Mouse (Mus musculus) heart, embryonic 16.5 days (tissue): Measurements from ENCODE around the gene Fkrp. TPM values are rescaled to one million over a fixed set of nuclear protein-coding genes. Genes with fewer than 3 reads are reported as not detected.
A peak's percentile ranks its signal among the peaks of the same experiment; 100 is the strongest.

Experiments used
- ATAC-seq: fragments of 200-750 bp; cut with Nextera tagmentation; replicated peaks from 2 replicates; pipeline ENCODE4 v1.8.0; 2017; ENCODE audit warnings: moderate number of reproducible peaks; ENCODE audit not compliant: insufficient read depth, low FRiP score; ENCODE audit errors: extremely low read depth
- H3K27ac ChIP-seq: fragments of 300-500 bp; sonication (generic); 2 replicates; pipeline ENCODE4 v1.5.1; 2014; ENCODE audit warnings: mild to moderate bottlenecking, low read length, control low read depth, moderate library complexity
- H3K27me3 ChIP-seq: fragments of 300-500 bp; sonication (generic); 2 replicates; pipeline ENCODE4 v1.6.1; 2014; ENCODE audit warnings: low read length, mixed read lengths; ENCODE audit not compliant: control insufficient read depth, insufficient read depth
- H3K36me3 ChIP-seq: fragments of 300-500 bp; sonication (generic); 2 replicates; pipeline ENCODE4 v1.6.1; 2014; ENCODE audit not compliant: control insufficient read depth, insufficient read depth
- H3K4me1 ChIP-seq: fragments of 300-500 bp; sonication (generic); 2 replicates; pipeline ENCODE4 v1.6.1; 2014; ENCODE audit warnings: low read length, mixed read lengths; ENCODE audit not compliant: control insufficient read depth, insufficient read depth
- H3K4me2 ChIP-seq: fragments of 300-500 bp; sonication (generic); 2 replicates; pipeline ENCODE4 v1.6.1; 2014; ENCODE audit warnings: low read depth, mild to moderate bottlenecking, control low read depth, low read length
- H3K4me3 ChIP-seq: fragments of 300-500 bp; sonication (generic); 2 replicates; pipeline ENCODE4 v1.5.1; 2014; ENCODE audit warnings: mild to moderate bottlenecking, control low read depth, low read length
- H3K9ac ChIP-seq: fragments of 300-500 bp; sonication (generic); 2 replicates; pipeline ENCODE4 v1.6.1; 2014; ENCODE audit warnings: low read length, control low read depth
- H3K9me3 ChIP-seq: fragments of 300-500 bp; sonication (generic); replicated peaks from 2 replicates; pipeline ENCODE4 v1.6.1; 2016; ENCODE audit warnings: low read length; ENCODE audit not compliant: control insufficient read depth
- WGBS: fragments of 180-500 bp; shearing (Covaris S2); extraction: QIAGEN DNeasy Blood & Tissue Kit; methylation state at CpG from one replicate; pipeline ENCODE4 v1.1.7; 2014; 5-methylcytosine and 5-hydroxymethylcytosine counted together
- polyA plus RNA-seq: library from polyadenylated mRNA; unstranded; fragments of >200 nt; fragmentation: Nextera tagmentation; extraction: Ambion mirVana; gene quantifications from 2 replicates; pipeline ENCODE4 v1.2.1, GENCODE M21; 2015

Gene Fkrp
- polyA plus RNA-seq, 1 experiment from 2014 or later: 33.0 TPM

- 38% methylated on average over 17 of the region's 17 CpGs for whole genome bisulfite sequencing
- peak; percentile 54; the same call in 1 of the 2 replicates for ATAC-seq
- H3K9me3 ChIP-seq: no peaks in the 10 kb centered on the region
These were observed 32.6 kb downstream of the Fkrp start for GRCm38 (mm10) chr7:16783758-16784415.

DNA sequence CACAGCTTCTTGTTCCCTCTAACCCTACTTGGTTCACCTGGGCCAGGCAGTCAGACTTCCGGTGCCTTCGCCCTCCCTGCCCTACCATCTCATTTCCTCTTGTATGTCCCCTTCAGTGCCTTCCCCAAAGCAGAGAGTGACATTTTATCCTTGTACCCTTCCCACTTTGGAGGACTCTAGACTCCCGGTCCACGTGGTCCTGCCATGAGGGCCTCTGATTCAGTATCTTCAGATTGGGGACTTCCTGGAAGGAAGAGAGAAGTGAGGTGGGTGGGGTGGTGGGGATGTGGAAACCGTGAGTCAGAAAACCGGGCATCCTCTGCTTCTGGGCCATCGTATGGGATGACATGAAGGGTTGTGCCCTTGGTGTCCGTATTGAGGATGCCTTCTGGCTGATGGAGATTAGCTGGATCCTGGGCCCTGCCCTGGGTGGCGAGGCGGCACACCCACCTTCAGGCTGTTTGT is 33.3 kb downstream of the Fkrp start:
- H3K36me3 ChIP-seq: 0 out of 2 replicates have a peak, but pooled peaks cover 3% of the 10 kb centered on the region
- H3K27me3 ChIP-seq: no peaks in the 10 kb centered on the region
- H3K4me3 ChIP-seq: peak overlapping the region; percentile 88
- H3K9ac ChIP-seq: peak overlapping the region; percentile 86
- no peak for ATAC-seq
- peak overlapping the region; percentile 98 for H3K4me2 ChIP-seq
- WGBS: 32% methylated on average over 10 of the region's 10 CpGs
- peak overlapping the region; percentile 62 for H3K27ac ChIP-seq
- peaks cover 24% of the 10 kb centered on the region for H3K4me1 ChIP-seq
- no peaks in the 10 kb centered on the region for H3K9me3 ChIP-seq

More at GRCm38 (mm10) chr7:16783758-16784415, 32.6 kb downstream of the Fkrp start:
- H3K36me3 ChIP-seq: 0 out of 2 replicates have a peak, but pooled peaks cover 3% of the 10 kb centered on the region
- H3K4me3 ChIP-seq: peak overlapping the region; percentile 88
- peak overlapping the region; percentile 62 for H3K27ac ChIP-seq
- peaks cover 24% of the 10 kb centered on the region for H3K4me1 ChIP-seq
- peak overlapping the region; percentile 98 for H3K4me2 ChIP-seq
- H3K9ac ChIP-seq: peak overlapping the region; percentile 86
- H3K27me3 ChIP-seq: no peaks in the 10 kb centered on the region

DNA sequence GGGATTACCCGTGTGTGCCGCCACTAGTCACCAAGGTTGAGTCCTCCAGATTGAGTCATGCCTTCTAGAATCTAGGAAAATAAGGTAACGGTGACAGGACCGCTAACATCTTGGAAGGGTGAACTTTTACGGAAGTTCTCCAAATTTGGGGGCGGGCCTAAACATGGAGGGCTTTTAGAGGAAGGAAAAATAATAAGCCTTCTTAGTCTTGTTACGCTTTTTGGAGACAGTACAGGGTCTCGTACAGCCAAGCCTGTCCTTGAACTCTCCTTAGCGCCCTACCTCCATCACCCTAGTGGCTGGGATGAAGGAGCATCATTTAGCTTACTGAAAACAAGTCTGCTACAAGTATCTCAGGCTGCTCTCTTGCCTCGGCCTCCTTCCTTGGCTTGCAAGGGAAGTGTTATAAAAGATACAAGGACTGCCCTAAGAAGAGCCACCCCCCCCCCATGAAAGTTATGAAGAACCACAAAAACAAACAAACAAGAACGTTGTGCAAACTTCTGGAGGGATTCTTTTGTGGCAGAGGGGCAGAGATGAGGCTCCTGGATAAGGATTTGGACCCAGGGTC is 33.9 kb downstream of the Fkrp start:
- Histone ChIP-seq H3K27ac (peak overlapping the region; percentile 62), H3K4me1 (peaks cover 24% of the 10 kb centered on the region)
- 8% methylated on average over 11 of the region's 11 CpGs for WGBS

GRCm38 (mm10) chr7:16781816-16782554 is 34.5 kb downstream of the Fkrp start:
- peak overlapping the region; percentile 86 for H3K9ac ChIP-seq
- H3K9me3 ChIP-seq: no peaks in the 10 kb centered on the region
- under 1% methylated on average over 60 of the region's 60 CpGs for WGBS
- H3K4me2 ChIP-seq: peak overlapping the region; percentile 98
- 0 out of 2 replicates have a peak, but pooled peaks cover 3% of the 10 kb centered on the region for H3K36me3 ChIP-seq
- peak overlapping the region; percentile 59 for H3K27ac ChIP-seq
- H3K4me3 ChIP-seq: peak overlapping the region; percentile 88
- no peaks in the 10 kb centered on the region for H3K27me3 ChIP-seq
- peaks cover 24% of the 10 kb centered on the region for H3K4me1 ChIP-seq
- ATAC-seq: peak; percentile 4; the same call in 1 of the 2 replicates

More for the DNA sequence above, 33.9 kb downstream of the Fkrp start:
- H3K36me3 ChIP-seq: 0 out of 2 replicates have a peak, but pooled peaks cover 3% of the 10 kb centered on the region
- H3K27me3 ChIP-seq: no peaks in the 10 kb centered on the region
- peak overlapping the region; percentile 88 for H3K4me3 ChIP-seq
- no peaks in the 10 kb centered on the region for H3K9me3 ChIP-seq
- peak overlapping the region; percentile 86 for H3K9ac ChIP-seq
- ATAC-seq: no peak
- peak overlapping the region; percentile 98 for H3K4me2 ChIP-seq

DNA sequence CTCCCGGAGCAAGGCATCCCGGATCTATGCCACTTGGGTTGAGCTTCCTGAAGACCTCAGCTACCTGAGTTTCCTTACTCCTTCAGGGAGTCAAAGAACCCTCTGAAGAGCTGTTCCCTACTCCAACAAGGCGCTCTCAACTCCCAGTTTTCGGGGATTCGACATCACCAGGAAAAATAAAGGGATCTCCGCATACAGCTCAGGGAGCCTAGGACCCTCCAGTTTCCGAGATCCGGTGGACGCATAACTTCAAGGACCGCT is 35.0 kb downstream of the Fkrp start:
- Histone ChIP-seq H3K4me1 (peaks cover 24% of the 10 kb centered on the region), H3K4me2 (peak overlapping the region; percentile 98), H3K9ac (peak overlapping the region; percentile 86), H3K36me3 (no peaks in the 10 kb centered on the region), H3K4me3 (peak overlapping the region; percentile 88), H3K9me3 (no peaks in the 10 kb centered on the region), H3K27me3 (no peaks in the 10 kb centered on the region), H3K27ac (peak overlapping the region; percentile 59)
- peak; percentile 2; the same call in 1 of the 2 replicates for ATAC-seq
- 1% methylated on average over 10 of the region's 10 CpGs for WGBS

- Histone ChIP-seq H3K9me3 (no peaks in the 10 kb centered on the region), H3K27ac (peak within 1 kb of the TSS; percentile 59), H3K4me3 (peak within 1 kb of the TSS; percentile 88), H3K4me1 (peaks cover 24% of the 10 kb centered on the region), H3K9ac (peak within 1 kb of the TSS; percentile 86), H3K36me3 (no peaks in the 10 kb centered on the region), H3K4me2 (peak within 1 kb of the TSS; percentile 98), H3K27me3 (no peaks in the 10 kb centered on the region)
- WGBS: 3% methylated on average over 34 of the region's 34 CpGs
- peak; percentile 76 for ATAC-seq
These were observed 35.5 kb downstream of the Fkrp start, which contains the start of gene Slc1a5 for GRCm38 (mm10) chr7:16780825-16781554. TSS of gene Slc1a5 (plus strand) at chr7:16781340.

DNA sequence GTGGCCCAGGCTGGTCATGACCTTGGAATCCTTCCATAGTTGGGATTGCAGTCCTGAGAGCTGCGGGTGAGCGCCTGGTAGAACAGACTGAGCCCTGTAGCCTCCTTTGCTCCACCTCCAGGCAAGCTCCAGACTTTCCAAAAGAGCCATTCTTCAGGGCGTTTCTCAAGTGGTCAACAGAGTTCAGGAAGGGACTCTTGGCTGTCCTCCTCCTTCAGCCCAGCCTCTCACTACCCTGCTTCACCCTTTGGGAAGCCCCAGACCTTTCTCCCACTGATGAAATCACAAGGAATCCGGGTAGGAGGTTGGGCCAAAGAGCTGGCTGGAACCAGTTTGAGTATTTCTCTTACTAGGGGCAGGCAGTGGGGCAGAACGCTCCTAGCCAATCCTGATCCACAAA is 36.5 kb downstream of the Fkrp start:
- no peak overlapping the region for H3K4me2 ChIP-seq
- H3K4me3 ChIP-seq: no peak overlapping the region
- H3K27me3 ChIP-seq: no peaks in the 10 kb centered on the region
- H3K4me1 ChIP-seq: peaks cover 24% of the 10 kb centered on the region
- H3K27ac ChIP-seq: no peak overlapping the region
- 48% methylated on average over 5 of the region's 5 CpGs for WGBS
- H3K9me3 ChIP-seq: no peaks in the 10 kb centered on the region
- ATAC-seq: no peak
- H3K36me3 ChIP-seq: no peaks in the 10 kb centered on the region
- no peak overlapping the region for H3K9ac ChIP-seq

GRCm38 (mm10) chr7:16775888-16776287 is 40.6 kb downstream of the Fkrp start:
- no peak for ATAC-seq
- peaks cover 4% of the 10 kb centered on the region for H3K9me3 ChIP-seq

More at GRCm38 (mm10) chr7:16775888-16776287, 40.6 kb downstream of the Fkrp start:
- Histone ChIP-seq H3K4me3 (no peak overlapping the region), H3K4me2 (no peak overlapping the region), H3K27me3 (no peaks in the 10 kb centered on the region), H3K4me1 (peaks cover 2% of the 10 kb centered on the region), H3K9ac (no peak overlapping the region), H3K36me3 (no peaks in the 10 kb centered on the region), H3K27ac (no peak overlapping the region)
- 53% methylated on average over 5 of the region's 5 CpGs for WGBS
